Mouse (Mus musculus) CH12.LX (cell line): ENCODE measurements at regions not wholly inside any gene's neighbourhood (a gene's known extent, or its start where the extent isn't known, plus 50 kb on each side); places are given as distances from the start of the nearest gene placed in this dataset.

Experiments used
- DNase-seq: peaks from one replicate; pipeline ENCODE4 v3.0.0-alpha.2; 2013; ENCODE audit errors: extremely low read depth
- H3K27ac ChIP-seq: 2 replicates; pipeline ENCODE4 v1.5.1; 2012; ENCODE audit warnings: low read depth, mild to moderate bottlenecking, control low read depth, moderate library complexity; ENCODE audit not compliant: insufficient read depth
- H3K27me3 ChIP-seq: replicated peaks from 2 replicates; pipeline ENCODE3; 2012; ENCODE audit warnings: inconsistent platforms
- H3K36me3 ChIP-seq, 2 experiments: replicated peaks in 1 of 2; 2 replicates each; pipeline versions ENCODE3 to v1.6.1; 2012; ENCODE audit warnings: inconsistent platforms in 1 of 2, low read length in 1 of 2, mild to moderate bottlenecking in 1 of 2, mixed read lengths in 1 of 2, moderate library complexity in 1 of 2; ENCODE audit not compliant: control insufficient read depth in 1 of 2, insufficient read depth in 1 of 2
- H3K4me1 ChIP-seq, 2 experiments: 2 replicates each; pipeline ENCODE4 v1.6.1; 2012; ENCODE audit warnings: inconsistent platforms in 1 of 2, moderate library complexity in 1 of 2; ENCODE audit not compliant: insufficient read depth in 2 of 2, control insufficient read depth in 1 of 2
- H3K4me2 ChIP-seq: 2 replicates; pipeline ENCODE4 v1.6.1; 2012; ENCODE audit warnings: low read depth, mild to moderate bottlenecking, control low read depth; ENCODE audit not compliant: poor library complexity, insufficient read depth, severe bottlenecking
- H3K4me3 ChIP-seq, 3 experiments: fragments of 150-350 bp in 1 of 3; sonication (generic) in 1 of 3; replicated peaks in 1 of 3; 2 replicates each; pipeline versions ENCODE3 to v1.5.1; 2011 to 2012; ENCODE audit warnings: low read depth in 2 of 3, low read length in 2 of 3, mild to moderate bottlenecking in 2 of 3, moderate library complexity in 2 of 3, control low read depth in 1 of 3, improper control_type of control experiment in 1 of 3, inconsistent platforms in 1 of 3, mixed read lengths in 1 of 3; ENCODE audit not compliant: poor library complexity in 1 of 3
- H3K79me2 ChIP-seq: replicated peaks from 2 replicates; pipeline ENCODE4 v1.6.1; 2012; ENCODE audit warnings: mild to moderate bottlenecking, moderate library complexity; ENCODE audit not compliant: control insufficient read depth, poor library complexity, insufficient read depth, severe bottlenecking; ENCODE audit errors: extremely low read depth
- H3K9ac ChIP-seq: 2 replicates; pipeline ENCODE4 v1.6.1; 2012; ENCODE audit warnings: low read depth, mild to moderate bottlenecking, control low read depth, moderate library complexity; ENCODE audit not compliant: insufficient read depth
- H3K9me3 ChIP-seq: replicated peaks from 2 replicates; pipeline ENCODE3; 2012; ENCODE audit warnings: low read length, inconsistent platforms, mixed read lengths
- BHLHE40 ChIP-seq: IDR thresholded peaks from 2 replicates; pipeline ENCODE4 v1.6.1; 2011; ENCODE audit warnings: mild to moderate bottlenecking, low read depth, low read length, improper control_type of control experiment
- E2F4 ChIP-seq: IDR thresholded peaks from 2 replicates; pipeline ENCODE4 v1.6.1; 2011; ENCODE audit warnings: low read depth, low read length, improper control_type of control experiment; ENCODE audit not compliant: insufficient replicate concordance
- EP300 ChIP-seq: IDR thresholded peaks from 2 replicates; pipeline ENCODE4 v1.6.1; 2011; ENCODE audit warnings: low read length, improper control_type of control experiment
- IRF4 ChIP-seq: IDR thresholded peaks from 2 replicates; pipeline ENCODE4 v1.6.1; 2014; ENCODE audit warnings: low read depth, mild to moderate bottlenecking, inconsistent platforms, low read length, improper control_type of control experiment
- JUND ChIP-seq: conservative IDR thresholded peaks from 2 replicates; pipeline ENCODE4 v1.6.1; 2011; ENCODE audit warnings: low read depth, low read length, improper control_type of control experiment
- MAX ChIP-seq: IDR thresholded peaks from 2 replicates; pipeline ENCODE4 v1.6.1; 2011; ENCODE audit warnings: low read length, improper control_type of control experiment
- MAZ ChIP-seq: IDR thresholded peaks from 2 replicates; pipeline ENCODE4 v1.6.1; 2012; ENCODE audit warnings: low read depth, mild to moderate bottlenecking, inconsistent platforms, low read length, improper control_type of control experiment, moderate library complexity
- MEF2A ChIP-seq: IDR thresholded peaks from 2 replicates; pipeline ENCODE4 v1.6.1; 2014; ENCODE audit warnings: low read depth, mild to moderate bottlenecking, inconsistent platforms, low read length, improper control_type of control experiment, borderline replicate concordance
- MXI1 ChIP-seq: IDR thresholded peaks from 2 replicates; pipeline ENCODE4 v1.6.1; 2011; ENCODE audit warnings: mild to moderate bottlenecking, low read depth, low read length, improper control_type of control experiment
- MYC ChIP-seq: IDR thresholded peaks from 2 replicates; pipeline ENCODE4 v1.6.1; 2011; ENCODE audit warnings: low read depth, mild to moderate bottlenecking, improper control_type of control experiment, low read length
- NELFE ChIP-seq: IDR thresholded peaks from 2 replicates; pipeline ENCODE4 v1.6.1; 2011; ENCODE audit warnings: low read depth, low read length, improper control_type of control experiment
- NRF1 ChIP-seq: IDR thresholded peaks from 2 replicates; pipeline ENCODE4 v1.6.1; 2014; ENCODE audit warnings: low read depth, mild to moderate bottlenecking, inconsistent platforms, low read length, improper control_type of control experiment, moderate library complexity
- PAX5 ChIP-seq: IDR thresholded peaks from 2 replicates; pipeline ENCODE4 v1.6.1; 2012; ENCODE audit warnings: low read length, inconsistent platforms, mixed read lengths
- POLR2AphosphoS2 ChIP-seq: IDR thresholded peaks from 2 replicates; pipeline ENCODE4 v1.6.1; 2011; ENCODE audit warnings: low read depth, low read length, improper control_type of control experiment
- RAD21 ChIP-seq: IDR thresholded peaks from 2 replicates; pipeline ENCODE4 v1.6.1; 2011; ENCODE audit warnings: low read depth, mild to moderate bottlenecking, low read length, improper control_type of control experiment, moderate library complexity
- SIN3A ChIP-seq: IDR thresholded peaks from 2 replicates; pipeline ENCODE4 v1.6.1; 2012; ENCODE audit warnings: low read length, improper control_type of control experiment, inconsistent platforms
- TBP ChIP-seq: conservative IDR thresholded peaks from 2 replicates; pipeline ENCODE4 v1.6.1; 2011; ENCODE audit warnings: low read depth, low read length, improper control_type of control experiment
- TCF12 ChIP-seq: IDR thresholded peaks from 2 replicates; pipeline ENCODE4 v1.6.1; 2014; ENCODE audit warnings: low read depth, mild to moderate bottlenecking, inconsistent platforms, low read length, improper control_type of control experiment
- USF2 ChIP-seq: conservative IDR thresholded peaks from 2 replicates; pipeline ENCODE4 v1.6.1; 2011; ENCODE audit warnings: low read depth, low read length, improper control_type of control experiment
- ZC3H11A ChIP-seq: IDR thresholded peaks from 2 replicates; pipeline ENCODE4 v1.6.1; 2012; ENCODE audit warnings: low read depth, mild to moderate bottlenecking, inconsistent platforms, low read length, improper control_type of control experiment
- ZKSCAN1 ChIP-seq: IDR thresholded peaks from 2 replicates; pipeline ENCODE4 v1.6.1; 2012; ENCODE audit warnings: low read depth, inconsistent platforms, low read length, improper control_type of control experiment, borderline replicate concordance
- ZMIZ1 ChIP-seq: IDR thresholded peaks from 2 replicates; pipeline ENCODE4 v1.6.1; 2012; ENCODE audit warnings: low read depth, mild to moderate bottlenecking, inconsistent platforms, low read length, improper control_type of control experiment
- ZNF384 ChIP-seq: IDR thresholded peaks from 2 replicates; pipeline ENCODE4 v1.6.1; 2012; ENCODE audit warnings: low read depth, low read length, improper control_type of control experiment, inconsistent platforms
- dilution Hi-C: fragments of 300-500 bp; cut with MboI; formaldehyde crosslinking; loops from 2 replicates; pipeline ENCODE4 v1.14.3; 2020; ENCODE audit warnings: low sequenced_read_pairs; ENCODE audit not compliant: extremely low pct_unique_long_range_greater_than_20kb, extremely low pct_ligation_motif_present
- in situ Hi-C: fragments of 300-500 bp; cut with MboI; formaldehyde crosslinking; loops from 3 replicates; pipeline ENCODE4 v1.14.3; 2019; ENCODE audit warnings: low sequenced_read_pairs, low pct_ligation_motif_present, low pct_unique_long_range_greater_than_20kb, mixed read lengths

DNA sequence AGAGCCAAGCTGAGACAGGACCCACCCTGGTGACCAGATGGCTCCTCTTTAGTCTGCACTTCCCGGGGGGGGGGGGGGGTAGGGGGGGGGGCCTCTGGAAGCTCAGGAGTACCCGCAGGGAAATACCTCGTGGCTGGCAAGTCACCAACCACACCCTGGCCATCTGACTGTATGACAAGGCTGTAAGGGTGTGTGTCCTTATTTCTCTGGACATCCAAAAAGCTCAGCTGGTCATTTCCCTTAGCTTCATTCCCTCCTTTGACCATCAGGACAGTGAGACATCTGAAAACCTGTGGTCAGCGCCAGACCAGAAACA, 329.9 kb upstream of the Jarid2 start:
- H3K79me2 ChIP-seq: no peaks in the 10 kb centered on the region
- peaks cover 0 to 7% of the 10 kb centered on the region in 2 experiments; a peak in 2 of 4 replicates for H3K4me1 ChIP-seq
- no peak overlapping the region for H3K4me3 ChIP-seq
- no peaks in the 10 kb centered on the region for H3K9me3 ChIP-seq
- H3K27ac ChIP-seq: no peak overlapping the region
- H3K27me3 ChIP-seq: no peaks in the 10 kb centered on the region
- no peaks in the 10 kb centered on the region for H3K36me3 ChIP-seq
- no peak overlapping the region for H3K9ac ChIP-seq
- dilution Hi-C loops: no loop called here
- no peak for TF ChIP-seq IRF4
- TF ChIP-seq POLR2AphosphoS2: no peak
- TF ChIP-seq, all 38 proteins: peak for 0
- in situ Hi-C loops: no loop called here
- peak overlapping the region; percentile 37 for H3K4me2 ChIP-seq
- no peak for DNase-seq

DNA sequence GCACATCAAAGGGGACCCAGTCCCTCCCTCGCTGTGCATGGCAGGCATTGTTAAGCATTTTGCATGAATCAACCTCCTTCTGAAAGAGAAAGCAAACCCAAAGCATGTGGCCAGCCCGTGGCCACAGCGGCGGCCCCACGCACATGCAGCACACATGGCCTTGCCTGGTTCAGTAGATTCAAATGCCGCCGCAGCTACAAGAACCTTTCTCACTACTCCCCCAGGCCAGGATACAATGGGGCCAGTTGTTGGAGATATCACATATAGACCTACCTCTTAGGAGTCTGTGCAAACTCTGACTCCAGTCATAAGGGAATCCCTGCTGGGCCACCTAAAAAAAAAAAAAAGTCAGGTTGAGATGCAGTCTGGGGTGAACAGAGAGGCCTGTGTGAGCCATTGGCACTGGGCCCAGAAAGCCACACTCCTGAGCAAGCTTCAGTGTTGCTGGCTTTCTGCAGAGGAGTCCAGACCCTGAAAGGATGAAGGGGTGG, 329.4 kb upstream of the Jarid2 start:
- H3K9me3 ChIP-seq: no peaks in the 10 kb centered on the region
- no peak for DNase-seq
- in situ Hi-C loops (no loop called here), dilution Hi-C loops (no loop called here)
- no peaks in the 10 kb centered on the region for H3K79me2 ChIP-seq
- H3K4me3 ChIP-seq: no peak overlapping the region
- peaks cover 0 to 7% of the 10 kb centered on the region in 2 experiments; a peak in 2 of 4 replicates for H3K4me1 ChIP-seq
- H3K27me3 ChIP-seq: no peaks in the 10 kb centered on the region
- no peaks in the 10 kb centered on the region for H3K36me3 ChIP-seq
- H3K9ac ChIP-seq: no peak overlapping the region
- peak overlapping the region; percentile 37 for H3K4me2 ChIP-seq
- TF ChIP-seq BHLHE40: peak; percentile 90
- TF ChIP-seq TBP: no peak
- TF ChIP-seq E2F4: no peak
- TF ChIP-seq ZMIZ1: no peak
- 0 out of 2 replicates have a peak, but pooled peaks have one; percentile 20 for TF ChIP-seq MAX
- TF ChIP-seq MXI1: peak; percentile 56; the same call in 1 of the 2 replicates
- TF ChIP-seq TCF12: no peak
- TF ChIP-seq MYC: peak; percentile 62; the same call in 1 of the 2 replicates
- H3K27ac ChIP-seq: no peak overlapping the region

DNA sequence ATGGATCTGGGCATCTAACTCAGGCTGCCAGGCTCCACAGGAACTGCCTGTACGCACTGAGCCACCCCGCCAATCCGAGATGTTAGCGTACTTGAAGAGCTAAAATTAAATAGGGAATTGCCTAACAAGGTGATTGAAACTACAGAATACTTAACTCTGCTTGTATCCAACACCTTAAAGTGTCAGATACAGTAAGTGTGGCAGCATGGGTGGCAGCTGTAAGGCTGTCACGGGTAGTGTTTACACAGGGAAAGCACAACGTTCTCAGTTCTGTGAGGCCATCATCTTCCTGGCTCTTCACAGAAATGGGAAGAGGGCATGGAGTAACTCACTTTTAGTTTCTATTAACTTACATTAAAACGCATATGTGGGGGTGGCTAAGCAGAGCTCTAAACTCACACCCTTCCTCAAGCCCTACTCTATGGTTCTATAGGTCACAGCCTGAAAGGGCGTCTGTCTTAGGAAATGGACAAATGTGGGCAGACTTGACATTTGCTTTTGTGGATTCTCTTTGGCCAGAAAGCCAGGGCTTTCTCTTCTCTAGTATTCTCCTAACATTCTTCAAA, 325.2 kb upstream of the Jarid2 start:
- Histone ChIP-seq H3K79me2 (no peaks in the 10 kb centered on the region), H3K36me3 (no peaks in the 10 kb centered on the region), H3K27ac (no peak overlapping the region), H3K27me3 (no peaks in the 10 kb centered on the region), H3K4me1 (peaks cover 2 to 24% of the 10 kb centered on the region in 2 experiments; a peak in 2 of 4 replicates), H3K4me2 (peak overlapping the region; percentile 55), H3K9ac (no peak overlapping the region), H3K9me3 (no peaks in the 10 kb centered on the region), H3K4me3 (no peak overlapping the region)
- TF ChIP-seq BHLHE40: no peak
- TF ChIP-seq IRF4: no peak
- no peak for TF ChIP-seq TCF12
- TF ChIP-seq NELFE: no peak
- TF ChIP-seq NRF1: no peak
- no peak for TF ChIP-seq USF2
- TF ChIP-seq MEF2A: no peak
- no peak for TF ChIP-seq ZNF384
- TF ChIP-seq ZC3H11A: no peak
- no peak for TF ChIP-seq MAZ
- TF ChIP-seq EP300: no peak
- TF ChIP-seq PAX5: no peak
- TF ChIP-seq RAD21: no peak
- TF ChIP-seq JUND: no peak
- no peak for TF ChIP-seq ZKSCAN1
- TF ChIP-seq SIN3A: no peak
- dilution Hi-C loops: no loop called here
- in situ Hi-C loops: no loop called here
- no peak for DNase-seq
